Mouse (Mus musculus): Measurements from ENCODE around the gene Drd3.

The Drd3 gene

DNA sequence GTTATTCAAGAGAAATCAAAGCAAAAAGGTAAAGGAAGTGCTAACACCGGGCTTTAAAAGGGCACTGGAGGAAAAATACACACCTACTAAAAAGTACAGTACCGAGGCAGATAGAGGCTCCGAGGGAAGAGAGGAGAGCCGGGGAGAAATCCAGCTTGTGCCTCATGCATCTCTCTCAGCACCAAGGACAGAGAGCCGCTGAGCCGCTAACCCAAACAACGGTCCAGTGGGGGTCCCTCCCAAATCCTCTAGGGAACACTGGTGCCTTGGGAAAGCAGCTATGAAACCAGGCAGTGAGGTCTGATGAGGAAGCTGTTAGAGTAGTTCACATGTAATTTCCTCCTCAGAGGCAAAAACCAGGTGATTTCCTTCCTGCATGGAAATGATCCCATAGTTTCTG, at the start of gene Drd3:
TSS of gene Drd3 (plus strand) at position 276 of the 400 bp plus-strand sequence.
- no peak for DNase-seq

DNA sequence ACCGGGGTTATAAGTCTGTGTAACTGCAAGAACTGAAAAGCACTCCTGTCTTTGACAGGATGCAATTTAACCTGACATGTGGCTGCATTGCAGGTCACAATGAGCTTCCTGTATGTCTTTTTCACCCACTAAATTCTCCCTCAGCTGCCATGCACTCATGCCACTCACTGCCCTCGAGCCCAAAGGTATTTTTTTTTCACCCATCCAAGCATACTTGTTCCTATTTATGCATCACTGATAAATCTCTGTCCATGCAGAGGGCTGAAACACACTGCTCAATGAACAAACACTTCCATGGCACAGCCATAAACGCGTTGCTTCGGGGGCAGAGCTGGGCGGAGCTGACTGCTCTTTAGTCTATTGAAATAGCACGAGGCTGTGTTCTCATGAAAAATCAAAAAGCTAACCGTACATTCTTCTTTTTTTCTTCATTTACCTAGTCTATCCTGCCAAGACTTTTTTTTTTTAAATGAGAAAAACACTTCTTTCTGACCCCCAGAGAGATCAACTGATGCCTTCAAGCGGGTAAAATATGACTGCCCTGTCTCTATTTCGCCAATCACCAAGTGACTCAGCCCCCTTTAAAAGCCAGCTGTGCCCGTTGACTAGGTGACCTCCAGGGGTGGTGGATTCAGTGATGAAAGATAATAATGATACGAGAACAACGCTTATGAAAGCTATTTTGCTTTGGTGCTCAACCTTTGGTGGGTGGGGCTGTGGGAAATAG, 45.3 kb upstream of the Drd3 start:
- DNase-seq, result no peak

DNA sequence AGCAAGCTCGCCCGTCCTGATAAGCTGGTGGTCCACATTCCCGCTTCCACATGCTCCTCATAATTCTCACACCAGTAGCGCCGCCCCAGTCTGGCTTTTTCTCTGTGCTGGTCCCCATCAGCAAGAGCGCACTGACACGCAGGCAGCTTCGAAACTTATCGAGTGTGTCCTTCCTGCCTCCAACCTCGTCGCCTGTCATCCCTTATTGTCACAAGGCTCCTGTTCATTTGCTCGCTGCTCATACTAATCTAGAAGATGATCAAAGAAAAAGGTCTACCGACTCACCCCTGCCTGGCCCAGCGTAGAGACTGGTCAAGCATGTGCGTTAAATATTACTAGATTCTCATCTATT, 44.8 kb upstream of the Drd3 start:
- DNase-seq, result peak; percentile 49 to 52

DNA sequence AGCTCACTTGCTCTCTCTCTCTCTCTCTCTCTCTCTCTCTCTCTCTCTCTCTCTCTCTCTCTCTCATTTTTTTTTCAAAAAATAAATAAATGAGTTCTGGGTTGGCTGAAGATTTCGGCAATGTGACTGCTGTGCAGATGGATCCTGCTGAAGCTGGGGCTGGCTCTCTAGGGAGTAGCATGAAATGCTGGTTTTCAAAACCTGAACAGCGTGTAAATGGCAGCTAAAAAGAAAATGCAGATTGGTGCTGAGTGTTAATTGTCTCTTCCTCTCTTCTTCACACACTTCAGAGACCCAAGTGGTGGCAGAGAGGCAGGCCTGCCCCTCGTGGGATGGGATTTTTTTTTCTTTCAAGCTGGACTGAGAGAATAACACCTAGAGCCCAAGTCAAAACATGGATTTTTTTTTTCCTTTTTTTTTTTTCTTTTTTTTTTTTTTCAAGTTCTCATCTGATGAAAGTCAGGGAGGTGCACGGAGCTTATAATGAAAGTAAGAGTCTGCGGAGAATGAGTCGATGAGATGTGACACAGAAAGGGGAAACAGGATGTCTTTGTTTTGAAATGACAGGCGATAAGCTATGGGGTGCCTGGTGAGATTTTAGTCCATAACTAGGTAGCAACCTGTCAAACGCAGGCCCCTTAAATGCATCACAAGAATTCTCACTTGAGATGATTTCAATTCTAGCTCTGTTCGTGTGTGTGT, 44.2 kb upstream of the Drd3 start:
- DNase-seq, result no peak

DNA sequence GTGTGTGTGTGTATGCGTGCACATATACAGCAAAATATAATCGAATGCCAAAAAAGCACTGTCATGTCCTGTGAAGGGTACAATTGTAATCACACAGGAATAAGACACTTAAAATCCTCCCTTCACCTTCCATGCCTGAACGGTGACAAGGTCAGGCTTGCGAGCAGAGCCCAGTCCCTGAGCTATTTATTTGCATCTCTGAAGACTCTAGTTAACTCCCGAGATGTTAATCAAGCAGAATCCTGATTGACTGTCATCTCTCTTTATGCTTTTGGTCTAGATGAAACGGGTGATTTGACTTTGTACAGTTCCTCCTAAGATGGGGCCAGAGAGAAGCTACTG, 43.7 kb upstream of the Drd3 start:
- no peak for DNase-seq

DNA sequence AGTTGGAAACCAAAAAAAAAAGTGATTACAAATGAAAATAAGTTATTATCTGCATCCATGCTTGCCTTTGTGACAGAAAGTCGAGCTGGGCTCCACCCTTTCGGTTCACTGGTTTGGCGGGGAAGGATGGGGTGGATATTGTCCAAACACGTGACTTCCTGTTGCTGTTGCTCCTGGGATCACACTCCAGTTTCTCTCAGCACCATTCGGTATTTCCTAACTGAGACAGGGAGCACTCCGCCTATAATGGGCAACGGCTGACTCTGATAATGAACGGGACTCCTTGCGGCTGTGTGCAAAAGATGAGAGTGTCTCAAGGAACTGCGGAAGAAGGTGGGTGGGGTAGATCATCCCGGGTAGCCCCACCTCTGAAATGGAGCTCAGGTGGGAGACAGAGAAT, 43.2 kb upstream of the Drd3 start:
- DNase-seq, result no peak

DNA sequence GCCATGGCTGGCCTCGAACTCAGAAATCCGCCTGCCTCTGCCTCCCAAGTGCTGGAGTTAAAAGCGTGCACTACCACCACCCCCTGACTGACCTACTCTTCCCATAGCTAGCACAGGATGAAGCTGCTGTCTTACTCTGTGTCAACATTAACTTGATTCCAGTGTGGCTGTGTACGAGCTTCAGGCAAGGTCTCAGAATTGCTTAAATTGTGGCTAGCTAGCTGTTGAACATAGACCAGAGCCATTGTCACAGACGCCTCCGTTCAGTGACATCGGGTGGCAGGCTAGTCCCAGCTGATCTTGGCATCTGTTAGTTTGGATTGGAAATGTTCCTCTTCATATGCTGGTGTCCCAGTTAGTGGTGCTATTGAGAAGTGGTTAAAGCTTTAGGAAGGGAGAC, 42.5 kb upstream of the Drd3 start:
- DNase-seq, result no peak

DNA sequence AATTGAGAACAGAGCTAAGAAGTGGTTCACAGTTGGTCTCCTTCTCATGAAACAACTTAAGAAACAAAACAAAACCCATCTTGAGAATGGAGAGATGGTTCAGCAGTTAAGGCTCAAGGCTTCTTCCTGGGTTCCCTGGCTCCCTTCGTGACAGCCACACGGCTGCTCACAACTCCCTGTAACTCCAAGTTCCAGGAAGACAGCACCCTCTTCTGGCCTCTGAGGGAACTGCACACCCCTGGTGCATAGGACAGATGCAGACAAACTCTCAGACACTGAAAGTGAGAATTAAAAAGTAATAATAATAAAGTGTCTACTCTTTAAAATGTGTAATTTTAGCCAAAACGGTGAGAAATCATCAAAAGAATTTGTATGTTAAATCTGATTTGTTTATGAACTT, 29.4 kb upstream of the Drd3 start:
- DNase-seq, result no peak

DNA sequence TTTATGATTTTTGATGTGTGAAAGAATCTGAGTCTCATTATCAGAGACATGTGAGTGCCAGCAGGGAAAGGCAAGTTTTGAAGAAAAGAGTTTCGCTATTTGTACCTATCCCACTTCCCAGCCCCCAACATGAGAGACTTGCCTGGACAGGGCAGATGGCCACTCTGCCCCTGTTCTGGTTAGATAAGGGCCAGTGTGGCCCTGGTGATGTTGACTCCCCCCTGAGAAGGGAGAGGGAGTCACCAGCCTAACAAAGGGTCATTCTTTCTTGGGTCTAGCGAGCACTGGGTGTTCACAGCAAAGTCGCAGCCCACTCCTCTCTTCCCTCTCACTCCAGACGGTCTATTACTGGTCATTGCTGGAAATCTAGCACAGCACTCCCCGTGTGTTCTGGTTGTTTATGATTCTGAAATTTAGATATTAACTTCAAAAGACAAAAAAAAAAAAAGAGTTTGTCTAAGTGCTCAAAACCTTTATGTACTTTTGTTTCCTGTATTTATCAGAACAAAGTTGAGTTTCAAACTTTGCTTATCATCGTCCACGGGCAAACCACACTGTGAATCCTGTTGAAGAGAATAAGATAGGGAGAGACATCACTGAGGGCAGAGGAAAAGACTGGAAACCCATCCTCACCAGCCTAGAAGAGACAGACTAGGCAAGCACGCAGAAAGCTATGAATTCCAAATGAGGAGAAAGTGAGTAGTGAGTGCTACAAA, 24.2 kb upstream of the Drd3 start:
- DNase-seq, result no peak

DNA sequence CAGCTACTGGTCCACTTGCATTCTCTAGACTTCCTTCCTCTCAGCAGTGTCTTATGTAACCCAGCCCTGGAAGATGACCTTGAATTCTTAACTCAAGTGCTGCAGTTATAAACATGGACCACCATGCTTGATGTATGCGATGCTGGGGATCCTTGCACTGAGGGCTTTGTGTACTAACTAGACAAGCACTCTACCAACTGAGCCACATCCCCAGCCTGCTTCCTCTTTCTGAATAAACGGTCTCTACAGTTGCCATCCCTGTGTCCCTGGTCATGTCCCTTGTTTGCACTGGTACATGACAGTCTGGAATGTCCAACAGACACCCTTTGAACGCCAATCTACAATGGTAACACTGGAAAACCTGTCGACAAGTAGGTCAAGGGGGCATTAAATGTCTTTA, 23.5 kb upstream of the Drd3 start:
- DNase-seq, result no peak

DNA sequence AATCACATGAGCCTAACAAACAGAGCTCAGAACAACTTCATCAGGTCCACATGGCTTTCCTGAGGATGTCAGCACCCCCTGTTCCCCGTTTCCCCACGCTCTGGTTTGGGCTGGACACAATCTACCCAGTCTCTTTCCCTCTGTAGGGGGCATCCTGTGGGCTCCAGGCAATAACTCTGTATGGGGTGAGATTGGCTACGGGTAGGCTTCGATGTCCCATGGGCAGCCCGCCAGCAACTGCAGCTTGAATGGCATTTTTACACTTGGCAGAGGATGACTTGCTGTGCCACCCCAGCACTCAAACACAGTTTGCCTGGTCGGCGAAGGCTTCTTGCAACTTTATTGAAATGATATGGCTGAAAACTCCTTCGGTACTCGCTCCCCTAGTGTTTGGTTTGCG, 21.3 kb upstream of the Drd3 start:
- peak; percentile 19 to 42 for DNase-seq

DNA sequence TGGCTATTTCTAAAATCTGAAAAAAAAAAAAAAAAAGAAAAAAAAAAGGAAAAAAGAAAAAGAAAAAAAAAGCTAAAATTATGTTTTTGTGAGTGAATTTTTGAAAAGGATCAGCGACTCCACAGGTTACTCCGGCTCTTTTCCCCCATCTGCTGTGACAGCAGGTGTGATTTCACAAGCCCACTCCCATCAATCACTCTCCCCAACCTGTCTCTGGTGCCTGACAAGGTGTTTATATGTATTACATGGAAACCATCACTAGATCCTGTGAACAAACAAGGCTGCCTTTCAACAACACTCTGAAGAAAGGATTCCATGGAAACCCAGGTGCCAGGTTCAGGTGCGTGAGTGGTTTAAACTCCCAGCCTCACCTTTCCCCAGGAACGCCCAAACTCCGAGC, 20.9 kb upstream of the Drd3 start:
- DNase-seq, result no peak

DNA sequence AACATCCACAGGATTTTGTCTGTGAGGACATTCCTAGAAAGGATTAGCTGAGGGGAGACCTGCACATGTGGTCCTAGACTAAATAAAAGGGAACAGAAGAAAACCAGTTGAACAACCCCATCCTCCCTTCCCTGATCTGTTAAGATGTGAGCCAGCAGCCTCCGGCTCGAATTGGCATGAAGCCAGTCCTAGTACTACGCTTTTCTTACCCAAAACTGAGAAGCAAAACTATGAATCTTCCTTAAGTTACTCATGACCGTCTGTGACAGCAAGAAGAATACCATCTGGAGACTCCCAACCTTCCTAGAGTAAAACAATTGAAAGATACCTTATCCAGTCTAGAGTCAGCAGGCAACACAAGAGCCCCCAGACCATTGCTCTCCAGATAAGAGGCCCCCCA, 15.9 kb upstream of the Drd3 start:
- no peak for DNase-seq

DNA sequence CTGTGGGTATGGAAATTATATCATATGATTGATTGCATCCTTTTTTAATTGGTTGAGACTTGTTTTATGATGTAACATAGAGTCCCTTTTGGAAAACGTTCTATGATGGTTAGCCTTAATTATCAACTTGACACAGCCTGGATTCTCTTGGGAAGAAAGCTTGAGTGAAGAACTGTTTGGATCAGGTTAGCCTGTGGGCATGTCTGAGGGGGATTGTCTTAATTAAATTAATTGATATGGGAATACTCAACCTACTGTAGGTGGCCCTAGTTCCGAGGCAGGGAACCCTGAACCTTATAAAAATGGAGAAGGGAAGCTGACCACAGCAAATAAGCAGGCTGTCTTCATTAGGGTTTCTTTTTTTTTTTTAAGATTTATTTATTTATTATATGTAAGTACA, 12.9 kb upstream of the Drd3 start:
- no peak for DNase-seq

DNA sequence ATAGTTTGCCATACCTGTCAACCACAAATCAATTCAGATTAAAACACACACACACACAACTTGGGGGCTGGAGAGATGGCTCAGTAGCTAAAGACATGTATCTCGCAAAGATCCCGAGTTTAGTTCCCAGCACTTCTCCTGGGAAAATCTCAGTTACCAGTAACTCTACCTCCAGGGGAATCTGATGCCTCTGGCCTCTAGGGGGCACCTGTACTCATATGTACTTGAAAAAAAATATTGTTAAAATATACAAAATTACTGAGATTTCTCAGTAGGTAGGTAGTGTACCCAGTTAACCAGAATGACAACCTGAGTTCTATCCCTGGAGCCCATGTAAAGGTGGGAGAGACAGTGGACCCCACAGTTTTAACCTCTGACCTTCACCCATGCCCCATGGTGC, 5.4 kb upstream of the Drd3 start:
- no peak for DNase-seq

DNA sequence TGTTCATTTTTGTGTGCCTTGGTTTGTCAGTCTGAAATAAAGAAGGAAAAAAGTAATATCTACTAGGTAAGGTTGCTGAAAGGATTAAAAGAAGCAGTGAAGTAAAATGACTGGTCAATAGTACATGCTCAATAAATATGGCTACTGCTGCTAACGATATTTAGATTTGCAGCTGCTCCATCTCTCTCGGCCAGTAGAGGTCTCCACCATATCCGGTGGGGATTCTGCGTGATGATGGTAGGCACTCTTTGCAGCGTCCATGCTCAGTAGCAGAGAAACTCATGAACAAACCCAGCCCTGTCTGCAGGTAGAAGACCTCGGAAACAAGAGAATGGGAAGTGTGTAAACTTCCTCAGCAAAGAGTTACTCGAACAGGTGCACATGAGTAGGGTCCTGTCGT, 926 bp upstream of the Drd3 start:
- no peak for DNase-seq

DNA sequence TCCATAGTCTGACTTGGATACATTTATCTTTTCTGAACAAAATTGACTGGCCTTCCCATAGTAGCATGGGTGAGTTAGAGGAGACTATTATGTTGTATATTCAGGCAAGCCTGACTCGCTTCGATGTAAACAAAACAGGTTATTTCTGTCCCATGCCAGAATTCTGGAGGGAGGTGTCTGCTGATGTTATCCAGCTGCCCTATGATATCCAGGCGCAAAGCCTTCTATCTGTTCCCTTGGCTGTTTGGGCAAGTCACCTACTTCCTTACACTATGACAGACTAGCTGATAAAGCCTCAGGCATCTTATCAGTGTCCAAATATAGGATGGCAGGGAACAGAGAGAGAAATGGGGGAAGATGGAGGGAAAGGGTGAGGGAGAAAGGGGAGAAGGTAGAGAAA, 18.5 kb downstream of the Drd3 start:
- DNase-seq, result no peak

DNA sequence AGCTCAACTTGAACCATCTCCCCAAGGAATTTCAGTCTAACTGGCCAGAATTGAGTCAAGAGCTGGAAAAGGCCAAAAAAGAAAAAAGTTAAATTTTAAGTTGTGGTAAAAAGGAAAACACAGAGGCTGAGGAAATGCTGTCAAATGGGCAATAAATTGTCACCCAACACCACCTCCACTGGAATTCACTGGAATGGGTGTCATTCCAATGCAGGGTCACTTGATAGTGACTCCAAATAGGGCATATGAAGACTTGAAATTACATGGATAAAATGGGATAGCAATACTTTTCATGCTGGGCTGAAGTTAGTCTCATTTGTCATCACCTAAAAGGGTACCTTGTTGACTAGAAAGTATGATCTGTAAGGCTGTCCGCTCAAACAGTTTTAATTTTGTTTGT, 18.9 kb downstream of the Drd3 start:
- DNase-seq, result no peak

DNA sequence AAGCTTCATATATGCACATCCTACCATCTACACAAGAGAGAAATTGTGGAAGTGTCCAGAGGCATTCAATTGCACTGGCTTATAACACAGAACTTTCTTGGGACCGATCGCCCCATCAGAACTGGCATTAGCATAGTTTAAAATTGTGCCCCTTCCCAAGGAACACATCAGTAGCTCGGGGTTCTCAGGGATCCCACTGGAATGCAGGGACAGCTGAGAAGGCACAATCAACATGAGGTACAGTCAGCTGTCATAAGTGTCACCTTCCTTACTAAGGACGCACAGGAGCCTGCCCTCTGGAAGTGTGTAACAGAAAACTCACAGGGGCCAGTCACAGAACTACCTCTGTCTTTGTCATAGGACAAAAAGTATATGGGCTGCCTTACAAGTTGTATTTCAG, 19.7 kb downstream of the Drd3 start:
- DNase-seq, result no peak

DNA sequence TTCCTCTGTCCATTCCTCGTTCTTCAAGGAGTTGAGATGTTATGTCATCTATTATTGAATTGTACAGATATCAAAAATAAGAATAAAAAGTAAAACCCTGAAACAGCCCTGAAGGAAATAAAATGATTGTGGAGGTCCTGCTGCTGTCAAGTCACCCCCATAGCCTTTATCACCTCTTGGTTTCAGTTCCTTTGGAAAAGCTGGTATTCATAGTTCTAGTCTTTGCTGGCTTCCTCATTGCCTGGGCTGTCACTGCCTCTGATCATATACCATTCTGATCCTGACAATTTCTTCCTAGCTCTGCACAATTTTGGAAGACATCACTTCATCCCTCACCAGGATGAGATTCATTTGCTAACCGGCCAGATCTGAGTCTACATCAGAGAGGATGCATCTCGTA, 23.1 kb downstream of the Drd3 start:
- no peak for DNase-seq

DNA sequence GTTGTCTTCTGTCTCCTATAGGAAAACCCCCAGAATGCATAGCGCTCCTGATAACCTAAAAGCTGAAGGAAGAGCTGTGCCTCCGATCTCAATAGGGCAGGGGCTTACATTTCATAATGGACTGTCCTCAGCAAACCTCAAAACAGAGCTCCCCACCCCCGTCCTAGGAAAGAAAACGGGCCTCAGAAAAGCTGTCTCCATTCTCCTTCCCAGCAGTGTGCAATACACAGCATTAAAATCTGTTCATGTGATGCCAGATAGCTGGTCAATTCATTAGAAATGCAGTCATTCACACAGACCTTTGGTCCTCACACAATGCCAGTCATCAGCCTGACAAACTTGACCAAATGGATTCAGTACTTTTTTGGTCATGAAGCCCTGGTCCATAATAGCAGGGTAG, 45.7 kb downstream of the Drd3 start:
- DNase-seq, result no peak

DNA sequence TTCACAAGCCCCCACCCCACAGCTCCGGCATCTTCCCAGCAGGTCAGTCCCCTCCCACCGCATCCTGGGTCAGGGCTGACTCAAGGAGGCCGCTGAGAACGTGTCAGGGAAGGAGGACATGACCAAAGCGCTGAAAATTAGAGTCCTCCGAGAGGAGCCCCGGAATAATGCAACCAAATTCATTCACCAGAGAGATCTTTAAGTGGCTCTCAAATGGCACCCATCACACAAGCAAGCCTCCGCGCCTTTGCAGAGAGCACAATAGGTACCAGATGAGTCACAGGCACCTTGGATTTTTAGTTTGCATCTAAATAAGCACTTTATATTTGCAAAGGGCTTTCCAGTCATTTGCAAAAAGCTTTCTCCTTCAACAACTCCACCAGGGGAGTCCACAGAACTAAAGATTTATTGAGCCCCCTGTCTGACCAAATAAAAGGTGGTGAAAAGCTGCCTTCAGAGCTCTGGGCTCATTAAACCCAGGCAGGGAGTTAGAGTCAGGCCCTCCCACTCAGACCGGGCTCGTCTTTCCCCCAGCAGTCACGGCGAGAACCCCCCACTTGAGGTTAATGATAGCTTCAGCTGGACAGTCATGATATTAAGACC, 46.4 kb downstream of the Drd3 start:
- no peak for DNase-seq

DNA sequence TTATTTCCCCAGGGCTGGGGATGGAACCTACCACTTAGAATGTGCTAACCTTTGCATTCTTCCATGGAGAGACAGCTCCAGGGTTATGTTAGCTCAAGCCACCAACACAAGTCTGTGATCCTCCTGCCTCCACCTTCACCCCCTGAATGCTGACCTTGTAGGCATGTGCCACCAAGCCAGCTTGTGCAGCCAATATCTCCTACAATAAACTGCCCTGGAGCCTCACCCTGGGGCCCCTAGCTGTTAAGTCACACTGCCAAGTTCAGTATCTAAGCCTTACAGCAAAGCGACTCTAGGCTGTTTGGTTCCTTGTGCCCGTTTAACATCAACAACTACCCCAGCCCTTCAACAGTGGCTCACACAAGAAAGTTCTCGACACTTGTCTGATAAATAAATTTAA, 47.3 kb downstream of the Drd3 start:
- no peak for DNase-seq

DNA sequence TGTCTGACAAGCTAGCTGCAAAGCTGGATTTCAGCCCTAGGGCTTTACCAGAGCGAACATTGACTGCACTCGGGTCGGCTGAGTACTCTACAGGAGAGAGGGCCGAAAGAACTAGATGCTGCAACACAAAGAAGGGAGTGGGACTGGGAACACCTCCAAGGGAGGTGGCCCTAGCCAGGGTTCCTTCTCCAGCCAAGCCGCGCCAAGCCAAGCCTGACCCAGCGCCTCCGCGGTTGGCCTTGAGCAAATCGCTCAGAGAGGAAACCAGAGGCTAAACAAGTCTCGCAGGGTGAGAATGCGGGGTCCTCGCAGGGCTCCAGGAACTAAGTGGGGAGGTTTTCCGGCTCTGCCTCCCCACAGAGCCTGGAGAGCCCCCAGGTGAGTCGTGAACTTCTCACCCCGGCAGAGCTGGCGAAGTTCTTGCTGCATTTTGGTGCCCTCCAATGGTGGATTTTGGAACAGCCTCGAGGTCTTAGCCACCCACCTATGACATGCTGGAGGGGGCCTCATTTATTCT, 48.0 kb downstream of the Drd3 start:
- peak; percentile 81 to 86 for DNase-seq
